Mouse (Mus musculus) MN1 (cell line): Measurements from ENCODE around the gene Hpn.

Experiments
- DNase-seq: peaks from one replicate; pipeline ENCODE4 v3.0.0-alpha.2; 2016; ENCODE audit warnings: low spot score

The Hpn gene

DNA sequence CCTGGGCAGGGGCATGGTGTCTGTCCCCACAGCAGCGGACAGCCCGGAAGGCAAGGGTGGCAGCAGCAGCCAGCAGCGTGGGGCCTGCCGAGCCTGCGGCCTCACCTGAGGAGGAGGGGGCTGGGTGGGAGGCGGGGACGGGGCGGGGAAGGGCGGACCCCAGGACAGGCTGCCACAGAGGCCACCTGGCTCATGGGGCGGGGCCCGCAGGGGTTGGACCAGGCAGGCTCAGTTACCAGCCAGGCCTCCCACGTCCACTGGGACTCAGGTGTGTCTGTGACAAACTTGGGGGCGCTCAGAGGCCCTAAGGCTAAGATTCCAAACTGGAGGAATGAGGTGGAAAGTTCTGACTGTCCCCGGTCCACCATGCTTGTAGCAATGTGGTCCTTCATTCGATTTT lies at the start of gene Hpn:
TSS of gene Hpn (minus strand) at position 109 of the 400 bp plus-strand sequence.
- no peak for DNase-seq

DNA sequence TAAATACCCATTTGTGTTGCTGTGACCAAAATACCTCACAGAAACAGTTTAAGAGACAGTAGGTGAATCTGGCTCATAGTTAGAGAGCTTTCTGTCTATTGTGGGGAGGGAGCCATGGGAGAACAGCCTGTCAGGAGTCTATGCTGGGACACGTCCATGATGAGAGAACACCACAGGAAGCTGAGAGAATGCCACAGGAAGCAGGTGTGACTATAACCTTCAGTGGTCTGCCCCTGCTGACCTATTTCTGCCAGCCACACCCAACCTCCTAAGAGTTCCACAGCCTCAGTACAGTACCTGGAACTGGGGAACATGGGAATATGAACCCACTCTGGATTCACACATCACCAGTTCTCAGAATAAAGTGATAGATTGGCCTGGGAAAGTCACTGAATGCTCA lies 49.7 kb upstream of the Hpn start:
- no peak for DNase-seq

- no peak for DNase-seq
Measured at GRCm38 (mm10) chr7:31163666-31164577, 48.8 kb upstream of the Hpn start.

DNA sequence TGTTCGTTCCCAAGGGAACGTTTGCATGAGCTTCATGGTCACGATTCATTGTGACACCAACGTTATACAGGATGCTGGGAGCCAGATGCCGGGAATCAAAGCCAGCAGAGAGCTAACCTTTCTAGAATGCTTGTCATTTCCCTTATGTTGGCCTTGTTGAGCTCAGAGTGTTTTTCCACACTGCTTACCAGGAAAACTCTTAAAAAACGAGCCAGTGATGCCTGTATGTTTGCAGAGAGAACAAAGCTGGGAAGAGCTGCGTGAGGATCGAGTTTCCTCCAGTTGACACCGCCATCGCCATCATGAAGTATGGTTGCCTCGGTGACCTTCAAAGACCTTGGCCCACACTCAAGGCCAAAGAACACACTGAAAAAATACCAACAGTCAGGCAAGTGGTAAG lies 47.2 kb upstream of the Hpn start:
- DNase-seq: no peak

DNA sequence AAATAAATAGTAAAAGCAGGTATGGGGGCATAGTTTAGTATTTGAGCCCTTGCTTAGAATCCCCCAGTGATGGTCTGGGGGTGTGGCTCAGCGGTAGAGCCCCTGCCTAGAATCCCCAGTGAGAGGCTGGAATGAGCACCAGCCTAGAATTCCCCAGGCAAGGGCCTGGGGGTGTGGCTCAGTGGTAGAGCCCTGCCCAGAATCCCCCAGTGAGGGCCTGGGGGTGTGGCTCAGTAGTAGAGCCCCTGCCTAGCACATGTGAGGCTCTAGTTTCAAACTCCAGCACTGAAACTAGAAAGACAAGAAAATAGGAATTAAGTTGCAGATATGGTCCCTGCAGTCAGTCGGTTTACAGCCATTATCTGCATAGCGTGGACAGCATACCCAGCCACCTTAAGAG lies 46.7 kb upstream of the Hpn start:
- no peak for DNase-seq

GRCm38 (mm10) chr7:31161246-31161645 lies 46.2 kb upstream of the Hpn start:
- no peak for DNase-seq

GRCm38 (mm10) chr7:31160763-31161162 lies 45.7 kb upstream of the Hpn start:
- DNase-seq: no peak

GRCm38 (mm10) chr7:31156034-31156928 lies 41.2 kb upstream of the Hpn start:
- DNase-seq: no peak

DNA sequence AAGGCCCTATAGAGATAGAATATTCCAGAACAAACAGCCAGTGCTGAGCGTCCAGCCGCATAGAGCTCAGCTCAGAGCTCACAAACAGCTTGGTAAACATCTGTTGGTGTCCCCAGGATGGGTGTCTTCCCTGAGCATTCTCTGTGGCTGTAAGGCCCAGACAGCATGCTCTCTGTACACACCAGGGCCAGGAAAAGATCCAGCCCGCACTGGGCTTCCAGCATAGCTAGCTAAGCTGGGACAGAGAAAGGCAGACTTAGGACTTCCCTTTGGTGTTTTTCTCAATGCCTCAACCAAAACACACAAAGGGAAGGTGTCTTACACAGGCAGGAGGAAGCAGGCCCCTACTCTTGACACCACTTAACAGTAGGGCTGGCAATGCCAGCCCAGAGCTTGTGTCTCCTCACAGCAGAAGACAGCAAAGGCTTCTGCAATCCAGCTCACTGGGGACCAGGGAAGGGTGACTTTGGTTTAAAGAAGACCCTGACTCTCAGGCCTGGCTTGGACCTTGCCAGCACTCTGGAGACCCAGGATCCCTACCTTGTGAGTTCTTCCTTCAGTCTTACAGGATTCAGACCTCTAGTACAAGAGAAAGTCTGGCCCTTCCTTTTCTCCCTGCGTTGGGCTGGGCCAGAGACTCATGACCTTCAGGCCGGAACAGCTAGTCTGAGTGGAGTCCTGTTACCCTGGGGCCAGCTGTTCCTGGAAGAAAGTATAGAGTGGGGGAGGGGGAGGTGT lies 40.4 kb upstream of the Hpn start, which contains the start of gene Gramd1a:
TSS of gene Gramd1a (minus strand) at position 601 of the 738 bp plus-strand sequence.
- DNase-seq: no peak

DNA sequence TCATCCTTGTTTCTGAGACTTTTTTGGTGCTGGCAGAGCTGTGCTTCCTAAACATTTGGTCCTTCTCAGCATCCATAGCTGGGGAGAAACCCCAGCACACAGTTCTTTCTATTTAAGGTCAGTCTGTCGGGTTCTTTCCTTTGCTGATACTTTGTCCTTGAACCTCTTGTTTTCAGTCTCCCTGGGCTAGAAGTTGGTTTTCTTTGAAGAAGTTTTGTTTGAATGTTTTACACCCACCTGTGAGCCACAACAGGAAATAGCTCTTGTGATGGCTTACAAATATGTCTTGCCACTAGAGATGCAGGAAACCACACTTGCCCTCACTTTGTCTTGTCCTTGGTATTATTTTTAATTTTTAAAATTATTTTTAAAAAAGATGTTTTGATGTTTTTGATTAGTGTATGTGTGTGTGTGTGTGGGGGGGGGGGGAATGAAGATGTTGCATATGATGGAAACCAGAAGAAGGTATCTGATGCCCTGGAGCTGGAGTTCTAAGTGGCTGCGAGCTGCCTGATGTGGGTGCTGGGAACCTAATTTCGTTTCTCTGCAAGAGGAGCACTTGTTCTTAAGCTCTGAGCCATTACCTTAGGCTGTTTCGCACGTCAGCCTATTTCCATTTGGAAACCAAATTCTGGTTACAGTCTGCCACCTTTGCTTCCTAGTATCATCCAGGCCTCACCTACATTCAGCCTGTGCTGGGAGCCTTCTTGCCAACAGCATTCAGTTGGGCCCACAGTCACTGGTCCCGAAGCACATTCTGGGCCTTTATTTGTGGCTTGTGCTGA lies 38.6 kb upstream of the Hpn start:
- DNase-seq: no peak

- peak; percentile 60 for DNase-seq
Measured at GRCm38 (mm10) chr7:31151301-31152241, 36.5 kb upstream of the Hpn start.

- DNase-seq: peak; percentile 87
Measured at GRCm38 (mm10) chr7:31150566-31151300, 35.6 kb upstream of the Hpn start.

DNA sequence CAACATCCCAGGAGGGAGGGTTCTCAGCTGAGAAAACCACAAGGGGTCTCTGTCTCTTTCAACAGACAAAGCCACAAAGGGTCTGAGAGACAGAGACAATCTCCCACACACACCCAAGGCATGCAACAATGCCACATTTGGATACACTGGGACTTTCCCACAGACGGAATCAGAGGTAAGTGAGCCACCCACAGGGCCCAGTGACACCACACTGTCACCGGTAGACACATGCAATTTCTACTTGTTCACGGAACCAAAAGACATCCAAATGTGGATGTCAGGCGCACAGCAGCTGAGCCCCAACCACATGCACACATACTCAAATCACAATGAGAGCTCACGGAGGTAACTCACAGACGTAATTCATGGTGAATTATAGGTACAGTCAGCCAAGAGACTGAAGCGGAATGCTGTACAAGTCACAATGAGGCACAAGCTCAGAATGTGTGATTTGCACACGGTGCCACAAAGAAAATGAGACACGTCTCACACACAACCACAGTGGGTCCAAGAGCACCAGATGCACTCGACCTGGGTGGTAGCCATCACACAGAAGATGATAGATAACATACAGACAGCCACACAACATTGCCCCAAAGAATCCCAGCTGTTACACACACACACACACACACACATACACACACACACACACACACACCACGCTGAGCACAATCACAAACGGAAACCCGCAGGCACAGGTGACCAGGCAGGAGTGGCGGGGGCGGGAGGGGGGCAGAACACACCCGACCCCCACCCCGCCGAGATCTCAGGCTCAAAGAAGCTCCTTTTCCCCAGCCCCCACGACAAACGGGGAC lies 34.9 kb upstream of the Hpn start:
- peak; percentile 37 for DNase-seq

GRCm38 (mm10) chr7:31149271-31149670 lies 34.2 kb upstream of the Hpn start:
- DNase-seq: no peak

DNA sequence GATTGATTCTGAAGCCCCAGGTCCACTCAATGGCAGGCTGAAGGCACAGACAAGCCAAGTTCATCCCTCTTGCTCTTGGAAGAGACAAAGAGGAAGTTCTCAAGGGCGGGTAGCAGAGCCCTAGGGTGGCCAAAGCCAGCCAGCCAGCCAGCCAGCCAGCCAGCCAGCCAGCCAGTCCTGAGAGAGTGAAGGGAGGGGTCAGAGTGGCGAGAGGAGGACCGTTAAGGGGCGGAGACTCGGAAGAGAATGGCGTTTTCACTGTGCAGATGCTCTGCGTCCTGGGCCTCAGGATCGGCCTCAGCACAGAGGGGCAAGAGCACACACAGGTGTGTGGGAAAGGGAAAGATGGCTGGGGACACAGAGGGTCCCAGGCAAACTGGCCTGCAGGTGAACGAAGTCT lies 33.7 kb upstream of the Hpn start:
- DNase-seq: peak; percentile 62

- DNase-seq: peak; percentile 63
Measured at GRCm38 (mm10) chr7:31148086-31148485, 33.0 kb upstream of the Hpn start.

DNA sequence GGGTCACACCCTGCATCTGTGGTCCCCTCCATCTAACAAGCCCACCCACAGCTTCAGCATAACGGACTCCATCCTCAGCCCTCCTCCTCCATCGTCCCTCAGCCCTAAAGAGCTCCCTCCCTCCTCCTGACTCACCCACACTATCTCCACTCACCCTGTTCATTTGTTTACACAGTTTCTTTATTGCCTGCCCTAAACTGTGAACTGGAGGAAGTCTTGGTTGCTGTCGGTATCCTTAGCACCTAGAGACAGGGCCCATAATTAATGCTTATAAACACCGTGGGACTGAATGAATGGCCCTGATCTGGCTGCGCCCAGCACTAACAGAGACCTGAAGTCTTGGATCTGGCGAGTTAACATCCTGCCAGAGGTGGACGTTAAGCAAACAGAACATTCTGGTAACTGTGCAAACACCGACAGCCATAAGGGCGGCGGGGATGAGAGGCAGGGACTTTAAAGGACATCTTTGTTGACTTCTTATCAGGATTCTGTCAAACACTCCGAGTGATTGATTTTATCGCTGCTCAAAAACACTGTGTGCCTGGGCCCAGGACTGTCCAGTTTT lies 30.6 kb upstream of the Hpn start:
- peak; percentile 19 for DNase-seq

GRCm38 (mm10) chr7:31144886-31145285 lies 29.8 kb upstream of the Hpn start:
- DNase-seq: no peak
